Comparison of ENCODE assay signal across 11 mouse cellular contexts in the genomic region with DNA sequence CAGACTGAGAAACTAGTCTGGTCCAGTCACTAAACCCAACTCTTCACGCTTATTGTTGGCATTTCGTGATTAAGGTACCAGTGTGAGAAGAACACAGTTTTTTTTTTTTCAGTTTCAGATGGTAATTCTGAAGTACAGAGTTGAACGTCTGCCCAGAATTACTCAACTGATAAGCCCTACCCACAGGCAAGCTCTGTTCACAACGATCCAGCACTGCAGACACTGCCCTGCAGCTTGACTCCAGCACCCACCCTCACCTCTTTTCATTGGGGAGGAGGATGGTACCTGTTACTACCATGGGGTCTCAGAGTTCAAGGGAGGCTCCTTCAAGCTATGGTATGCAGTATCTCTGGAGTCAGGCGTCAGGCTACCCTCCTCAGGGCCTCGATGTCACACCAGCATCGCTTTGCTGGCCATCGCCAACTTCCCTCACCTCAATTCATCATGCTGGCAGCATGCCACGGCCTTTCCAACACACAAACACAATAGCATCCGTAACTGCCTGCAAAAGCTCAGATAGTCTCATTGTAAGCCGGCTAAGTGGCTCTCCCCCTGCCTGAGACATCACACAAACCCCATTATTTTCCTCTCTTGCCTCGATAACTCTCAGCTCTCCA.
DNase-seq lines count a peak whose midpoint lies in the region; ATAC-seq and TF ChIP-seq lines count a peak whose summit lies in the region.
"Had no signal": no experiment of that assay in that cellular context is flagged by ENCODE, and none has a peak within 500 bp of the region (broad histone marks: within the 10 kb centered on the region; RNA-seq: fewer than 3 reads in every experiment).

No protein-coding gene starts in this region.

- no peak overlapping the region for H3K4me2 ChIP-seq in heart, embryonic 11.5 days
- no peak overlapping the region for H3K4me2 ChIP-seq in lung, embryonic 14.5 days
- no peak overlapping the region for H3K4me2 ChIP-seq in hindbrain, embryonic 16.5 days (ENCODE audit: low read length)

- no peak overlapping the region for H3K27ac ChIP-seq in heart, embryonic 11.5 days (ENCODE audit: low read depth, low read length)
- no peak overlapping the region for H3K27ac ChIP-seq in lung, embryonic 14.5 days (ENCODE audit: low read depth)
- H3K27ac ChIP-seq in hindbrain, embryonic 16.5 days (ENCODE audit: low read depth, low read length) = 0 out of 2 replicates have a peak overlapping the region, but pooled peaks have one; percentile 24
- H3K27ac ChIP-seq: liver, embryonic 14.5 days had no signal

- no peak overlapping the region for H3K4me3 ChIP-seq in heart, embryonic 11.5 days (ENCODE audit: low read depth, low read length)
- no peak overlapping the region for H3K4me3 ChIP-seq in lung, embryonic 14.5 days (ENCODE audit: low read depth, low read length)
- H3K4me3 ChIP-seq in hindbrain, embryonic 16.5 days (ENCODE audit: low read length) = no peak overlapping the region

- WGBS in heart, embryonic 11.5 days (ENCODE audit: insufficient replicate concordance) = 46% methylated on average over 12 of the region's 12 CpGs
- 31% methylated on average over 12 of the region's 12 CpGs for WGBS in lung, embryonic 14.5 days
- 27% methylated on average over 12 of the region's 12 CpGs for WGBS in hindbrain, embryonic 16.5 days

- H3K36me3 ChIP-seq in heart, embryonic 11.5 days (ENCODE audit: control insufficient read depth, insufficient read depth, low read length) = no peaks in the 10 kb centered on the region
- no peaks in the 10 kb centered on the region for H3K36me3 ChIP-seq in lung, embryonic 14.5 days (ENCODE audit: insufficient read depth)
- no peaks in the 10 kb centered on the region for H3K36me3 ChIP-seq in hindbrain, embryonic 16.5 days (ENCODE audit: control insufficient read depth, insufficient read depth, low read length)

- H3K4me1 ChIP-seq in heart, embryonic 11.5 days (ENCODE audit: control insufficient read depth, insufficient read depth, low read length) = no peaks in the 10 kb centered on the region
- no peaks in the 10 kb centered on the region for H3K4me1 ChIP-seq in lung, embryonic 14.5 days (ENCODE audit: insufficient read depth)
- H3K4me1 ChIP-seq in hindbrain, embryonic 16.5 days (ENCODE audit: control insufficient read depth, insufficient read depth, low read depth, low read length) = peaks cover 7% of the 10 kb centered on the region; the same call in 1 of the 2 replicates

- no peaks in the 10 kb centered on the region for H3K9me3 ChIP-seq in heart, embryonic 11.5 days (replicated peaks; ENCODE audit: control insufficient read depth, low read length)
- H3K9me3 ChIP-seq in lung, embryonic 14.5 days (ENCODE audit: low read depth, low read length) = no peaks in the 10 kb centered on the region
- no peaks in the 10 kb centered on the region for H3K9me3 ChIP-seq in hindbrain, embryonic 16.5 days (ENCODE audit: control insufficient read depth, low read length)

- ATAC-seq in heart, embryonic 11.5 days (replicated peaks; ENCODE audit: insufficient number of reproducible peaks, low FRiP score, low TSS enrichment) = peak; percentile 49; the same call in 1 of the 2 replicates
- no peak for ATAC-seq in lung, embryonic 14.5 days (ENCODE audit: insufficient read depth)
- peak; percentile 17; the same call in 1 of the 2 replicates for ATAC-seq in hindbrain, embryonic 16.5 days

- no peak for TF ChIP-seq CTCF in lung, embryonic 14.5 days (IDR thresholded peaks at IDR 0.05; ENCODE audit: low read depth)

- no peak for DNase-seq in heart, adult 9 months (ENCODE audit: low spot score in 2 of 2)
- DNase-seq in lung, embryonic 14.5 days = peak; percentile 51
- DNase-seq in lung, postnatal 4 days = no peak
- peak; percentile 61 for DNase-seq in Muller cell, postnatal 12 days (ENCODE audit: inconsistent ontology term)
- DNase-seq in cerebellum, adult 11 months = no peak
- DNase-seq: cerebellum, adult 8-10 months; kidney, adult 18-20 months; thymus, postnatal 25 days had no signal

- no peak overlapping the region for H3K9ac ChIP-seq in heart, embryonic 11.5 days (ENCODE audit: low read depth, low read length)
- no peak overlapping the region for H3K9ac ChIP-seq in lung, embryonic 14.5 days
- H3K9ac ChIP-seq in hindbrain, embryonic 16.5 days (ENCODE audit: low read depth, low read length) = no peak overlapping the region
- H3K9ac ChIP-seq: liver, embryonic 14.5 days had no signal

- no peaks in the 10 kb centered on the region for H3K27me3 ChIP-seq in heart, embryonic 11.5 days (ENCODE audit: control insufficient read depth, insufficient read depth, low read length)
- no peaks in the 10 kb centered on the region for H3K27me3 ChIP-seq in lung, embryonic 14.5 days (ENCODE audit: insufficient read depth, low read length)
- H3K27me3 ChIP-seq in hindbrain, embryonic 16.5 days (replicated peaks; ENCODE audit: control insufficient read depth, insufficient read depth, low read length) = no peaks in the 10 kb centered on the region

Comparison
In these comparisons a context has a peak if more than half of its experiments do, and no peak if none do; other contexts are left out.
1. DNase-seq: peak in lung, embryonic 14.5 days (single experiment) and Muller cell, postnatal 12 days (single experiment); none in heart, adult 9 months (0 of 2), lung, postnatal 4 days (0 of 2) and cerebellum, adult 11 months (single experiment).